Mouse (Mus musculus) kidney, adult 2 months (tissue): ENCODE data around the gene Wdr13.

Experiments used
- CTCF ChIP-seq: fragments of 200-500 bp; conservative IDR thresholded peaks from 2 replicates; pipeline ENCODE4 v1.5.1; 2011; ENCODE audit warnings: low read depth, mild to moderate bottlenecking, control low read depth, low read length, moderate library complexity, mixed read lengths; ENCODE audit not compliant: insufficient read depth, insufficient read length
- POLR2A ChIP-seq: fragments of 200-500 bp; IDR thresholded peaks from one replicate; pipeline ENCODE4 v1.6.1; 2011; ENCODE audit warnings: low read depth, low read length, control low read depth

DNA sequence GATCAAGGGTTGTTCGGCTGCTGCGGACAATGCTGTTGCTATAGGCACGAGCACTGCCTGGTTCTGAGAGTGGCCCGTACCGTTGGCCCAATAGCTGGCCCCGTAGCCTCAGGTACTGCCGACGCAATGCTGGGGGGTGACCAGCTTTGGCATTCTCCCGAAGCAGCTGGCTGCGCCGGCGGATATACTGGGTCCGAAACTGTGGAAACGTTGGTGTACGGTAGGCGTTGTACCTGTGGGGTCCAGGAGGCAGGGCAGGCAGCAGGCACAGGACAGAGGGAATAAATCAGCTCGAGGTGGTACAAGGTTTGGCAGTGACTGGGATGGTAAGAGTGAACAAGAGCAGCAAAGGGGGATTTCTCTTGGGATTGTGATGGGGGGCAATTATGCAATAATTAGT, 1.3 kb downstream of the Wdr13 start:
- TF ChIP-seq POLR2A (no peak), CTCF (no peak)
